Mouse (Mus musculus) lung, adult 2 months (tissue): Measurements from ENCODE around the gene Ivd.

ENCODE experiments used
- CTCF ChIP-seq: fragments of 200-500 bp; IDR thresholded peaks from 2 replicates; pipeline ENCODE4 v1.5.1; 2011; ENCODE audit warnings: mild to moderate bottlenecking, low read length, control low read depth; ENCODE audit not compliant: insufficient read depth
- POLR2A ChIP-seq: fragments of 200-500 bp; IDR thresholded peaks from 2 replicates; pipeline ENCODE4 v1.6.1; 2011; ENCODE audit warnings: low read depth, mild to moderate bottlenecking, control low read depth, low read length, borderline replicate concordance; ENCODE audit errors: extremely low read depth

GRCm38 (mm10) chr2:118834061-118834460 is 27.7 kb upstream of the Ivd start:
- TF ChIP-seq POLR2A (no peak), CTCF (no peak)
